21 mouse cellular contexts compared by ENCODE assay signal in the genomic region with DNA sequence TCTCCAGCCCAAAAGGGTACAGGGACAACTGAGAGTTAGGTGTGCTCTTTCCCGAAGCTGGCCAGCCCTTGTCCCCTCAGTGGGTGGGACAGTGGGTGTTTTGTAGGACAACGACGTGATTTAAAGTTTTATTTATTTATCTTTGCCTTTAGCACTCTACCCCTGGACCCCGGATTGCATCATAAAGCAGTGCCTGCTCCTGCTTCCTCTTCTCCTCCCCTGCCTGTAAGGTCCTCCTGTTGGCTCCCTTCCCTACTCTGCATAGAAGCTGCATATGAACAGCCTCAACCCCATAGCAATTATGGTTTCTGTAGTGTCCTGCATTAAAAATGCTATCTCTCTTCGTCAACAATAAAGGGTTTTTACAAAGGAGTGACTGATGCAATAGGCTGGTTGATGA. TPM values are rescaled to one million over a fixed set of nuclear protein-coding genes. Genes with fewer than 3 reads are reported as not detected.
DNase-seq lines count a peak whose midpoint lies in the region; ATAC-seq and TF ChIP-seq lines count a peak whose summit lies in the region.
"Had no signal": no experiment of that assay in that cellular context is flagged by ENCODE, and none has a peak within 500 bp of the region (broad histone marks: within the 10 kb centered on the region; RNA-seq: fewer than 3 reads in every experiment).

No protein-coding gene starts in this region.

- TF ChIP-seq EP300 in CH12.LX (IDR thresholded peaks at IDR 0.05; ENCODE audit: low read length) = no peak

- no peak for TF ChIP-seq POLR2A in CH12.LX (IDR thresholded peaks at IDR 0.05; ENCODE audit: low read depth, low read length)
- TF ChIP-seq POLR2A in bone marrow, adult 2 months (IDR thresholded peaks at IDR 0.05; ENCODE audit: borderline replicate concordance, control insufficient read depth, low read depth, low read length) = no peak

- H3K27ac ChIP-seq in kidney, embryonic 15.5 days = no peak overlapping the region
- no peak overlapping the region for H3K27ac ChIP-seq in CH12.LX (ENCODE audit: insufficient read depth, low read depth)
- H3K27ac ChIP-seq in bone marrow, adult 2 months (ENCODE audit: control insufficient read depth, insufficient read depth, low read depth, low read length, poor library complexity) = peak overlapping the region; percentile 34; the same call in 1 of the 2 replicates
- peak overlapping the region; percentile 84 for H3K27ac ChIP-seq in liver, embryonic 16.5 days (ENCODE audit: low read length)
- H3K27ac ChIP-seq in forebrain, embryonic 16.5 days (ENCODE audit: low read length) = no peak overlapping the region
- H3K27ac ChIP-seq: heart, embryonic 10.5 days; hindbrain, embryonic 12.5 days; limb, embryonic 12.5 days; lung, embryonic 15.5 days; neural tube, embryonic 13.5 days had no signal

- H3K79me2 ChIP-seq in CH12.LX (replicated peaks; ENCODE audit: control insufficient read depth, extremely low read depth, insufficient read depth, poor library complexity, severe bottlenecking) = no peaks in the 10 kb centered on the region

- 0 out of 2 replicates have a peak overlapping the region, but pooled peaks have one; percentile 1 for H3K4me2 ChIP-seq in kidney, embryonic 15.5 days
- no peak overlapping the region for H3K4me2 ChIP-seq in CH12.LX (ENCODE audit: insufficient read depth, low read depth, poor library complexity, severe bottlenecking)
- peak overlapping the region; percentile 47 for H3K4me2 ChIP-seq in liver, embryonic 16.5 days (ENCODE audit: low read depth, low read length)
- no peak overlapping the region for H3K4me2 ChIP-seq in forebrain, embryonic 16.5 days (ENCODE audit: low read length)
- H3K4me2 ChIP-seq: hindbrain, embryonic 12.5 days; limb, embryonic 12.5 days; lung, embryonic 15.5 days; neural tube, embryonic 13.5 days had no signal

- H3K9me3 ChIP-seq in kidney, embryonic 15.5 days (replicated peaks) = no peaks in the 10 kb centered on the region
- H3K9me3 ChIP-seq in CH12.LX (replicated peaks; ENCODE audit: low read length) = no peaks in the 10 kb centered on the region
- no peaks in the 10 kb centered on the region; the same call in 1 of the 2 replicates for H3K9me3 ChIP-seq in liver, embryonic 16.5 days (replicated peaks; ENCODE audit: control insufficient read depth, low read length)
- H3K9me3 ChIP-seq in forebrain, embryonic 16.5 days (ENCODE audit: control insufficient read depth, low read length) = no peaks in the 10 kb centered on the region
- H3K9me3 ChIP-seq: heart, embryonic 10.5 days; hindbrain, embryonic 12.5 days; limb, embryonic 12.5 days; lung, embryonic 15.5 days; neural tube, embryonic 13.5 days had no signal

- peaks cover 23% of the 10 kb centered on the region for H3K4me1 ChIP-seq in kidney, embryonic 15.5 days
- peaks cover 10 to 14% of the 10 kb centered on the region in 2 experiments for H3K4me1 ChIP-seq in CH12.LX (ENCODE audit: control insufficient read depth in 1 of 2, insufficient read depth in 2 of 2)
- peaks cover 3% of the 10 kb centered on the region; the same call in 1 of the 2 replicates for H3K4me1 ChIP-seq in bone marrow, adult 2 months (ENCODE audit: control insufficient read depth, insufficient read depth, low read length)
- peaks cover 62% of the 10 kb centered on the region for H3K4me1 ChIP-seq in liver, embryonic 16.5 days (ENCODE audit: control insufficient read depth, low read depth, low read length)
- peaks cover 12% of the 10 kb centered on the region; the same call in 1 of the 2 replicates for H3K4me1 ChIP-seq in forebrain, embryonic 16.5 days (replicated peaks; ENCODE audit: control insufficient read depth, insufficient read depth, low read length)
- H3K4me1 ChIP-seq: lung, embryonic 15.5 days had no signal

- no peaks in the 10 kb centered on the region for H3K36me3 ChIP-seq in kidney, embryonic 15.5 days
- H3K36me3 ChIP-seq in CH12.LX (replicated peaks in 1 of 2; ENCODE audit: control insufficient read depth in 1 of 2, insufficient read depth in 1 of 2, low read length in 1 of 2) = no peaks in the 10 kb centered on the region
- H3K36me3 ChIP-seq in liver, embryonic 16.5 days (ENCODE audit: control insufficient read depth, insufficient read depth) = no peaks in the 10 kb centered on the region
- H3K36me3 ChIP-seq in forebrain, embryonic 16.5 days (ENCODE audit: control insufficient read depth, insufficient read depth) = no peaks in the 10 kb centered on the region
- H3K36me3 ChIP-seq: heart, embryonic 10.5 days; hindbrain, embryonic 12.5 days; limb, embryonic 12.5 days; lung, embryonic 15.5 days; neural tube, embryonic 13.5 days had no signal

- dilution Hi-C loops in CH12.LX (cut with MboI; ENCODE audit: extremely low pct_ligation_motif_present, extremely low pct_unique_long_range_greater_than_20kb, low sequenced_read_pairs) = no loop called here

- DNase-seq in kidney, postnatal 10 days = no peak
- DNase-seq in CH12.LX (ENCODE audit: extremely low read depth) = peak; percentile 3
- DNase-seq in heart, postnatal 36 days = no peak
- no peak for DNase-seq in lung, postnatal 36 days
- DNase-seq: adrenal gland, adult 8-10 months; cerebellum, adult 11 months; cerebellum, postnatal 10 days; kidney, adult 9 months; thymus, postnatal 36 days had no signal

- in situ Hi-C loops in CH12.LX (cut with MboI; ENCODE audit: low pct_ligation_motif_present, low pct_unique_long_range_greater_than_20kb, low sequenced_read_pairs) = loop anchor here (5.0 to 25.0 kb wide), 4 partner anchors 34 to 206 kb away; no protein-coding TSS in a partner anchor

- TF ChIP-seq RAD21 in CH12.LX (IDR thresholded peaks at IDR 0.05; ENCODE audit: low read depth, low read length) = no peak

- peaks cover 16% of the 10 kb centered on the region for H3K27me3 ChIP-seq in kidney, embryonic 15.5 days
- H3K27me3 ChIP-seq in CH12.LX (replicated peaks) = peaks cover 38% of the 10 kb centered on the region
- no peaks in the 10 kb centered on the region for H3K27me3 ChIP-seq in liver, embryonic 16.5 days (ENCODE audit: control insufficient read depth, insufficient read depth, low read depth, low read length)
- H3K27me3 ChIP-seq in forebrain, embryonic 16.5 days (replicated peaks; ENCODE audit: control insufficient read depth, insufficient read depth, low read length) = peaks cover 9% of the 10 kb centered on the region
- H3K27me3 ChIP-seq: lung, embryonic 15.5 days; neural tube, embryonic 13.5 days had no signal

- no peak for ATAC-seq in kidney, embryonic 15.5 days (replicated peaks; ENCODE audit: low FRiP score)
- peak; percentile 10; the same call in 1 of the 2 replicates for ATAC-seq in liver, embryonic 16.5 days (ENCODE audit: low read depth)
- ATAC-seq in forebrain, embryonic 16.5 days = no peak

- intact Hi-C loops in heart, postnatal 36 days (cut with DNase I) = no loop called here

- 18% methylated on average over 5 of the region's 5 CpGs for WGBS in kidney, embryonic 15.5 days
- 19% methylated on average over 5 of the region's 5 CpGs for WGBS in bone marrow, adult 2 months
- 14% methylated on average over 5 of the region's 5 CpGs for WGBS in liver, embryonic 16.5 days (ENCODE audit: insufficient replicate concordance)
- WGBS in forebrain, embryonic 16.5 days = 42% methylated on average over 5 of the region's 5 CpGs

- H3K4me3 ChIP-seq in kidney, embryonic 15.5 days (replicated peaks) = no peak overlapping the region
- no peak overlapping the region for H3K4me3 ChIP-seq in CH12.LX (replicated peaks in 1 of 3; ENCODE audit: low read depth in 2 of 3, low read length in 2 of 3, poor library complexity in 1 of 3)
- H3K4me3 ChIP-seq in bone marrow, adult 2 months (replicated peaks; ENCODE audit: control insufficient read depth, low read depth, low read length) = no peak overlapping the region
- no peak overlapping the region for H3K4me3 ChIP-seq in liver, embryonic 16.5 days (ENCODE audit: low read depth, low read length)
- H3K4me3 ChIP-seq in forebrain, embryonic 16.5 days (replicated peaks; ENCODE audit: low read length) = no peak overlapping the region
- H3K4me3 ChIP-seq: heart, embryonic 10.5 days; hindbrain, embryonic 12.5 days; limb, embryonic 12.5 days; lung, embryonic 15.5 days; neural tube, embryonic 13.5 days had no signal

- no peak for TF ChIP-seq CTCF in CH12.LX (conservative IDR thresholded peaks at IDR 0.05 in 1 of 2, IDR thresholded peaks at IDR 0.05 in 1 of 2; ENCODE audit: low read depth in 2 of 2, low read length in 2 of 2)
- no peak for TF ChIP-seq CTCF in bone marrow, adult 2 months (IDR thresholded peaks at IDR 0.05; ENCODE audit: control insufficient read depth, insufficient read depth, low read length)

- no peak overlapping the region for H3K9ac ChIP-seq in kidney, embryonic 15.5 days
- H3K9ac ChIP-seq in CH12.LX (ENCODE audit: insufficient read depth, low read depth) = 0 out of 2 replicates have a peak overlapping the region, but pooled peaks have one; percentile 13
- H3K9ac ChIP-seq in liver, embryonic 16.5 days (ENCODE audit: low read depth, low read length) = peak overlapping the region; percentile 35
- no peak overlapping the region for H3K9ac ChIP-seq in forebrain, embryonic 16.5 days (replicated peaks; ENCODE audit: low read depth, low read length)
- H3K9ac ChIP-seq: hindbrain, embryonic 12.5 days; limb, embryonic 12.5 days; lung, embryonic 15.5 days; neural tube, embryonic 13.5 days had no signal

RNA-seq across cellular contexts. Expression of gene Tac2, which starts 7.1 kb away (rescaled TPM):
- polyA plus RNA-seq in kidney, embryonic 15.5 days (2015; fragmentation: Nextera tagmentation; extraction: Ambion mirVana) = 2.2 and 2.3 TPM in 2 replicates
- total RNA-seq in CH12.LX (2012; rRNA removed) (not detected in 2 replicates), CH12.LX (2014; rRNA removed) (not detected in 2 replicates)
- polyA plus RNA-seq in CH12.LX (2012; ENCODE audit: insufficient read length, low read depth) = not detected in 2 replicates
- 8.4 and 13.8 TPM in 2 replicates for polyA plus RNA-seq in bone marrow, adult 2 months (2011; ENCODE audit: insufficient read depth, insufficient read length, low replicate concordance, missing spikeins)
- polyA plus RNA-seq in liver, embryonic 16.5 days (2015; fragmentation: Nextera tagmentation; extraction: Ambion mirVana) = 11.3 and 13.1 TPM in 2 replicates
- total RNA-seq in heart, postnatal 36 days (2021) = not detected
- 6.2 and 7.6 TPM in 2 replicates for polyA plus RNA-seq in forebrain, embryonic 16.5 days (2015; fragmentation: Nextera tagmentation; extraction: Ambion mirVana)
- total RNA-seq: adrenal gland, adult 8-10 months had no signal
- polyA plus RNA-seq: forebrain, embryonic 11.5 days; hindbrain, embryonic 12.5 days; lung, embryonic 15.5 days had no signal

RNA-seq across cellular contexts. Expression of gene Zbtb39, which starts 7.9 kb away (rescaled TPM):
- 3.9 TPM in 2 replicates for polyA plus RNA-seq in kidney, embryonic 15.5 days (2015; fragmentation: Nextera tagmentation; extraction: Ambion mirVana)
- total RNA-seq in CH12.LX (2012; rRNA removed) (3.7 and 4.2 TPM in 2 replicates), CH12.LX (2014; rRNA removed) (0.63 and 1.1 TPM in 2 replicates)
- polyA plus RNA-seq in CH12.LX (2012; ENCODE audit: insufficient read length, low read depth) = 4.0 and 5.0 TPM in 2 replicates
- polyA plus RNA-seq in bone marrow, adult 2 months (2011; ENCODE audit: insufficient read depth, insufficient read length, low replicate concordance, missing spikeins) = 1.1 and 3.9 TPM in 2 replicates
- 0.69 and 0.70 TPM in 2 replicates for polyA plus RNA-seq in liver, embryonic 16.5 days (2015; fragmentation: Nextera tagmentation; extraction: Ambion mirVana)
- total RNA-seq in heart, postnatal 36 days (2021) = 1 to 10 TPM; 6.8 to 7.8 TPM
- 3.4 and 3.5 TPM in 2 replicates for polyA plus RNA-seq in forebrain, embryonic 16.5 days (2015; fragmentation: Nextera tagmentation; extraction: Ambion mirVana)

RNA-seq across cellular contexts. Expression of gene Gpr182, which starts 20.1 kb away (rescaled TPM):
- polyA plus RNA-seq in kidney, embryonic 15.5 days (2015; fragmentation: Nextera tagmentation; extraction: Ambion mirVana) = 7.5 and 8.3 TPM in 2 replicates
- total RNA-seq in CH12.LX (2012; rRNA removed) = 0.04 TPM in 1 of 2 replicates, not detected in the other
- not detected in 2 replicates for total RNA-seq in CH12.LX (2014; rRNA removed)
- polyA plus RNA-seq in CH12.LX (2012; ENCODE audit: insufficient read length, low read depth) = 0.05 and 0.13 TPM in 2 replicates
- polyA plus RNA-seq in bone marrow, adult 2 months (2011; ENCODE audit: insufficient read depth, insufficient read length, low replicate concordance, missing spikeins) = 1.2 and 2.8 TPM in 2 replicates
- 13.4 and 15.6 TPM in 2 replicates for polyA plus RNA-seq in liver, embryonic 16.5 days (2015; fragmentation: Nextera tagmentation; extraction: Ambion mirVana)
- total RNA-seq in heart, postnatal 36 days (2021) = 1 to 10 TPM; 3.5 to 4.0 TPM
- polyA plus RNA-seq in forebrain, embryonic 16.5 days (2015; fragmentation: Nextera tagmentation; extraction: Ambion mirVana) = 0.87 and 0.99 TPM in 2 replicates

RNA-seq across cellular contexts. Expression of gene Myo1a, which starts 26.4 kb away (rescaled TPM):
- 0.65 and 0.81 TPM in 2 replicates for polyA plus RNA-seq in kidney, embryonic 15.5 days (2015; fragmentation: Nextera tagmentation; extraction: Ambion mirVana)
- total RNA-seq in CH12.LX (2012; rRNA removed) = 1.8 and 2.3 TPM in 2 replicates
- total RNA-seq in CH12.LX (2014; rRNA removed) = 0.08 and 0.24 TPM in 2 replicates
- polyA plus RNA-seq in CH12.LX (2012; ENCODE audit: insufficient read length, low read depth) = 0.36 and 0.45 TPM in 2 replicates
- polyA plus RNA-seq in bone marrow, adult 2 months (2011; ENCODE audit: insufficient read depth, insufficient read length, low replicate concordance, missing spikeins) = 1.4 and 1.7 TPM in 2 replicates
- polyA plus RNA-seq in liver, embryonic 16.5 days (2015; fragmentation: Nextera tagmentation; extraction: Ambion mirVana) = 0.11 and 0.55 TPM in 2 replicates
- total RNA-seq in heart, postnatal 36 days (2021) = not detected
- polyA plus RNA-seq in forebrain, embryonic 16.5 days (2015; fragmentation: Nextera tagmentation; extraction: Ambion mirVana) = 1.1 and 1.3 TPM in 2 replicates

RNA-seq across cellular contexts. Expression of gene Rdh1, which starts 28.1 kb away (rescaled TPM):
- polyA plus RNA-seq in kidney, embryonic 15.5 days (2015; fragmentation: Nextera tagmentation; extraction: Ambion mirVana) = 0.12 and 0.14 TPM in 2 replicates
- not detected in 2 replicates for total RNA-seq in CH12.LX (2012; rRNA removed)
- total RNA-seq in CH12.LX (2014; rRNA removed) = 0.05 TPM in 1 of 2 replicates, not detected in the other
- not detected in 2 replicates for polyA plus RNA-seq in CH12.LX (2012; ENCODE audit: insufficient read length, low read depth)
- polyA plus RNA-seq in bone marrow, adult 2 months (2011; ENCODE audit: insufficient read depth, insufficient read length, low replicate concordance, missing spikeins) = not detected in 2 replicates
- 0.12 and 0.20 TPM in 2 replicates for polyA plus RNA-seq in liver, embryonic 16.5 days (2015; fragmentation: Nextera tagmentation; extraction: Ambion mirVana)
- total RNA-seq in heart, postnatal 36 days (2021) = under 1 TPM in 1 of 2 experiments, not detected in 1; 0.08 TPM
- polyA plus RNA-seq in forebrain, embryonic 16.5 days (2015; fragmentation: Nextera tagmentation; extraction: Ambion mirVana) = not detected in 2 replicates
- polyA plus RNA-seq: forebrain, embryonic 11.5 days; heart, postnatal 0 days; hindbrain, embryonic 12.5 days; limb, embryonic 12.5 days; lung, embryonic 15.5 days; neural tube, embryonic 13.5 days; small intestine, adult 2 months had no signal

Comparison
In these comparisons a context has a peak if more than half of its experiments do, and no peak if none do; other contexts are left out.
1. H3K27ac ChIP-seq: peak in bone marrow, adult 2 months (single experiment) and liver, embryonic 16.5 days (single experiment); none in kidney, embryonic 15.5 days (single experiment), CH12.LX (single experiment) and forebrain, embryonic 16.5 days (single experiment).
2. H3K4me2 ChIP-seq: peak in kidney, embryonic 15.5 days (single experiment) and liver, embryonic 16.5 days (single experiment); none in CH12.LX (single experiment) and forebrain, embryonic 16.5 days (single experiment).
3. H3K9ac ChIP-seq: peak in CH12.LX (single experiment) and liver, embryonic 16.5 days (single experiment); none in kidney, embryonic 15.5 days (single experiment) and forebrain, embryonic 16.5 days (single experiment).